In genomic region chr2:149641207-149641606, GRCm38 (mm10) we compare ENCODE assay signal across 18 mouse cellular contexts.
A peak's percentile ranks its signal among the peaks of the same experiment; 100 is the strongest.
DNase-seq lines count a peak whose midpoint lies in the region; ATAC-seq lines count a peak whose summit lies in the region.
"Had no signal": no experiment of that assay in that cellular context is flagged by ENCODE, and none has a peak within 500 bp of the region (broad histone marks: within the 10 kb centered on the region; RNA-seq: fewer than 3 reads in every experiment).

No protein-coding gene starts in this region.

- H3K4me3 ChIP-seq in neural tube, embryonic 15.5 days (replicated peaks): no peak overlapping the region
- H3K4me3 ChIP-seq: embryonic facial prominence, embryonic 13.5 days; heart, embryonic 15.5 days; left cerebral cortex, adult 2 months had no signal

- no peaks in the 10 kb centered on the region for H3K4me1 ChIP-seq in neural tube, embryonic 15.5 days
- H3K4me1 ChIP-seq: embryonic facial prominence, embryonic 13.5 days; heart, embryonic 15.5 days had no signal

- H3K27ac ChIP-seq in neural tube, embryonic 15.5 days (replicated peaks): no peak overlapping the region
- H3K27ac ChIP-seq: embryonic facial prominence, embryonic 13.5 days; heart, embryonic 15.5 days; left cerebral cortex, adult 2 months; liver, embryonic 14.5 days had no signal

- H3K9me3 ChIP-seq in neural tube, embryonic 15.5 days (replicated peaks): no peaks in the 10 kb centered on the region
- H3K9me3 ChIP-seq: embryonic facial prominence, embryonic 13.5 days; heart, embryonic 15.5 days had no signal

- no peak overlapping the region for H3K9ac ChIP-seq in neural tube, embryonic 15.5 days (replicated peaks)
- H3K9ac ChIP-seq: embryonic facial prominence, embryonic 13.5 days; heart, embryonic 15.5 days; liver, embryonic 14.5 days had no signal

- no peaks in the 10 kb centered on the region for H3K36me3 ChIP-seq in neural tube, embryonic 15.5 days
- H3K36me3 ChIP-seq: embryonic facial prominence, embryonic 13.5 days; heart, embryonic 15.5 days had no signal

- DNase-seq in adrenal gland, postnatal 10 days: peak; percentile 41
- no peak for DNase-seq in adrenal gland, adult 2 months
- peak; percentile 1 to 3 for DNase-seq in kidney, postnatal 4 days
- no peak for DNase-seq in kidney, adult 18-20 months
- DNase-seq in NIH3T3 (ENCODE audit: low read depth): peak; percentile 46
- peak; percentile 35 for DNase-seq in forelimb bud, embryonic 11.5 days (ENCODE audit: low read depth, low spot score)
- DNase-seq in layer of hippocampus, postnatal 25 days (ENCODE audit: extremely low spot score in 1 of 2, low spot score in 1 of 2): no peak
- DNase-seq: cerebellum, adult 9-10 months; heart, adult 11 months; spleen, adult 18-20 months had no signal

- no peaks in the 10 kb centered on the region for H3K27me3 ChIP-seq in neural tube, embryonic 15.5 days (replicated peaks)
- H3K27me3 ChIP-seq: embryonic facial prominence, embryonic 13.5 days; heart, embryonic 15.5 days had no signal

- 94% methylated on average over 3 of the region's 3 CpGs for WGBS in neural tube, embryonic 15.5 days

- no peak overlapping the region for H3K4me2 ChIP-seq in neural tube, embryonic 15.5 days
- H3K4me2 ChIP-seq: embryonic facial prominence, embryonic 13.5 days; heart, embryonic 15.5 days had no signal

- ATAC-seq in neural tube, embryonic 15.5 days (ENCODE audit: low FRiP score): no peak
- ATAC-seq: activated CD4-positive, CD25-positive, alpha-beta regulatory T cell, adult 4 months; hindbrain, embryonic 16.5 days; midbrain, embryonic 16.5 days had no signal

Comparison
In these comparisons a context has a peak if more than half of its experiments do, and no peak if none do; other contexts are left out.
1. DNase-seq: peak in adrenal gland, postnatal 10 days (single experiment), kidney, postnatal 4 days (2 of 2), NIH3T3 (single experiment) and forelimb bud, embryonic 11.5 days (single experiment); none in adrenal gland, adult 2 months (single experiment), kidney, adult 18-20 months (single experiment) and layer of hippocampus, postnatal 25 days (0 of 2).